Mouse (Mus musculus) bone marrow, adult 2 months (tissue): Measurements from ENCODE around the gene Dpp9.

Source experiments
- CTCF ChIP-seq: fragments of 200-500 bp; IDR thresholded peaks from 2 replicates; pipeline ENCODE4 v1.5.1; 2011; ENCODE audit warnings: low read length, control low read depth; ENCODE audit not compliant: control insufficient read depth, insufficient read depth
- POLR2A ChIP-seq: fragments of 200-500 bp; IDR thresholded peaks from 2 replicates; pipeline ENCODE4 v1.6.1; 2011; ENCODE audit warnings: low read depth, mild to moderate bottlenecking, control low read depth, low read length, borderline replicate concordance; ENCODE audit not compliant: control insufficient read depth

DNA sequence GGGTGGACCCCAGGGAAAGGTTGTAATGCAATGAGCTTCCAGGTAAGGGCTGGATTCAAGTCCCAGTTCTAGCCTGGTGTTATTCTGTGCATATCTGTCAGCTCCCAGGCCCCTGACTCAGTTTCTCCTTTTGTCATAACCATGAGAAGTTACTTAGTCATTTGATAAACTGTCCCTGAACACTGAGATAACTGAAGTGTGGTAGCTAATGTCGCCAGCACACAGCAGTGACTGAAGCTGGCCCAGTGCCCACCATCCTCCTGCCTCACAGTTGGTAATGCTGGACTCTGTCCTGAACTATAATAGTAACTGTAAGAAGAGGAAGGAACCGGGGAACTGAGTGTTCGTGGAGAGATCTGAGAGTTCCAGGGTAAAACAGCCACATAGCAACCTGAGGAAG, 54.2 kb downstream of the Dpp9 start:
- TF ChIP-seq CTCF (no peak), POLR2A (no peak)
